Mouse (Mus musculus) heart, adult 2 months (tissue): ENCODE data around the gene 2610042L04Rik.
"Not testable (repeated sequence)": the region's sequence is repeated elsewhere in the genome, so short reads cannot be mapped to it uniquely, and the experiment has no call there.

Experiments
- CTCF ChIP-seq: fragments of 200-600 bp; IDR thresholded peaks from 2 replicates; pipeline ENCODE4 v1.8.1; 2022; ENCODE audit warnings: antibody characterized with exemption, mild to moderate bottlenecking, moderate library complexity
- EP300 ChIP-seq: fragments of 200-500 bp; IDR thresholded peaks from 2 replicates; pipeline ENCODE4 v1.6.1; 2011; ENCODE audit warnings: low read depth, low read length, control low read depth; ENCODE audit not compliant: insufficient read depth
- POLR2A ChIP-seq: fragments of 200-500 bp; IDR thresholded peaks from 2 replicates; pipeline ENCODE4 v1.6.1; 2011; ENCODE audit warnings: mild to moderate bottlenecking, low read depth, low read length, control low read depth; ENCODE audit not compliant: insufficient read depth

GRCm38 (mm10) chr14:4398624-4399023, 64.1 kb downstream of the 2610042L04Rik start:
- TF ChIP-seq CTCF, EP300, POLR2A: not testable (repeated sequence)
